Mouse (Mus musculus) 3T3-L1 (cell line): ENCODE measurements around the gene 2810006K23Rik.
A peak's percentile ranks its signal among the peaks of the same experiment; 100 is the strongest.
"Not testable (repeated sequence)": the region's sequence is repeated elsewhere in the genome, so short reads cannot be mapped to it uniquely, and the experiment has no call there.

Experiments
- DNase-seq: peaks from one replicate; pipeline ENCODE4 v3.0.0-alpha.2; 2015; ENCODE audit warnings: low read depth, low spot score

Gene 2810006K23Rik

DNA sequence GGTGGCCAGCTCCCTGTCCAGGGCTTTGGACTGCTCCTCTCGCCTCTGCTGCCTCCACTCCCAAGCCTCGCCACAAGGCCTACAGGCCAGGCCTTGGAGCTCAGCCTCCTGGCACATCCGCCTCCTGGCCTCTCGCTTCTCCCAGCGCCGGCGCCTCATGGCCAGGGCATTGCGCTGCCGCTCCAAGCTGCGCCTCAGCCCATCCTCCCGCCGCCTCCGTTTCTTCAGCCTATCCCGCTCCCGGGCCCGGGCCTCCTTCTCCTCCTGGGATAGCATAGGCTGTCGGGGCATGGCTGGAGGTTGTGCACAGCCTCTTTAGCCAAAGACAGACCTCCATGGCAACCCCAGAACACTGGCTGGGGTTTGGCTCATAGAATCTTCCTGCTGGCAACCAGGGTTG lies 21.3 kb downstream of the 2810006K23Rik start:
- no peak for DNase-seq

GRCm38 (mm10) chr5:124350350-124350749 lies 22.5 kb downstream of the 2810006K23Rik start:
- DNase-seq, result peak; percentile 32

- peak; percentile 90 for DNase-seq
These were observed 23.2 kb downstream of the 2810006K23Rik start for GRCm38 (mm10) chr5:124351111-124351560.

- DNase-seq, result no peak
These were observed 23.7 kb downstream of the 2810006K23Rik start for GRCm38 (mm10) chr5:124351604-124352003.

GRCm38 (mm10) chr5:124352141-124352920 lies 24.4 kb downstream of the 2810006K23Rik start:
- DNase-seq, result peak; percentile 96

DNA sequence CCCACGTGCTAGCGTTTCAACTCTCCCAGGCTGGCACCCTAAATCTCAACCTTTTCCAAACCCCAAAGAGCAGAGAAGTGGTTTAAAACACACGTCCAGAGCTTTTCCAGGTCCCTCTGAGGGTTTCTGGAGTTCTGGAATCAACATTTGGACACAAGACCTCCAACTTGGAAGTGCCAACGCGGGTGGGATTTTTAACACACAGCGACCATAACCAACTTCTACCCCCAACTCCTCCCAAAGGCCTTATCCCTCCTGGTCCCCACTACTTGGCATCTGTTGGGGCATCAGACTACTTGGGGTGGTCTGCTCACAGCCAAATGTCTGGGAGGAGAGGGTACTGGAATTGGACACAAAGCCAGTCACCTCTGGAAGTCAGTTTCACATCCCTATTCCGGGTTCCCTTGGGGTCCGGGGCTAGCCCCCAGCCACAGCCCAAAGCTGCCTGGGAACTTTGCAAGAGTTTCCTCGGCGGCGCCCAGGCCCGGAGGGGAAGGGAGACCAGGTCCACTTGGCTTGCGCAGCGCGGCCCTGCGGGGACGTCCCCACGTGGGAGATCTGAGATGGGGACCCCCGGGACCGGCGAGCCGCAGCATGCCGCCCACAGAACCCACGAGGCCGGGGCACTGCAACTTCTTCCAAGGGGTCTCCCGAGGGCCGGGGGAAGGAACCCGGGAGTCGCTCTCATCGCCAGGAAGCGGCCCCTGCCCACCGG lies 25.3 kb downstream of the 2810006K23Rik start:
- peak; percentile 57 for DNase-seq

DNA sequence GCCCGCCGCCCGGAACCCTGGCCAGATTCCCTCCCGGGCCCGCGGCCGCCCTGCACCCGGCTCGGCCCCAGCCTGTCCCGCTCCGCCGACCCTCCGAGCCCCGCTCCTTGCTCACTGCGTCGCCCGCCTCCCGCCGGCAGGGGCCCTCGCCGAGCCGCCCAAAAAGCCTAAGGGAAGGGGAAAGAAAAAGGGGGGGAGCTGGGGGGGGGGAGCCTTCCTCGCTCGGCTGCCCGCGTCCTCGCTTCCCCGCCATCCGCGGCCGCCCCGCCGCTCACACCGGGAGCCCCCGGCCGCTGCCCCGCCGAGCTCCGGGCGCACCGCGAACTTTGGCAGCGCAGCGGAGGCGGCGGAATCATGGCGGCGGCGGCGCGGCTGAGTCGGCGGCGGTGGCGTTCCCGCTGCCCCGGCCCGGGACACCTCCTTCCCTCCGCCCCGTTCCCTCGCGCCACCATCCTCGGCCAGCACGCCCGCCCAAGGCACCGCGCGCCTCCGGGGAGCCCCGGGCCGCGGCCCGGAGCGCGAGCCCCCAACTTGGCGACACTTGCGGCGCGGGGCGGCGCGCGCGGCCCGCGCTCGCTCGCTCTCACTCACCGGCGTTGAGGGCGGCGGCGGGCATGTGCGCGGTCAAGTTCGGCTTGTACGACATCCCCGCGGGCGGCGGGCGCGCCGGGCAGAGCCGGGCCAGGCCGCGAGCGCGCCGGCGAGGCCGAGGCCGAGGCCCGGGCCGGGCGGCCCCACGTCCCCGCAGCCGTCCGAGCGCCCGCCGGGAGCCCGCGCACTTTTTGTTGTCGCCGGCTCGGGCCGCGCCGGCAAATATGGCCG lies 26.0 kb downstream of the 2810006K23Rik start:
- peak; percentile 46 for DNase-seq

GRCm38 (mm10) chr5:124354574-124355424 lies 26.9 kb downstream of the 2810006K23Rik start:
- DNase-seq, result peak; percentile 68

GRCm38 (mm10) chr5:124355425-124355959 lies 27.6 kb downstream of the 2810006K23Rik start:
- peak; percentile 10 for DNase-seq

- DNase-seq, result no peak
These were observed 28.8 kb downstream of the 2810006K23Rik start for GRCm38 (mm10) chr5:124356695-124357094.

GRCm38 (mm10) chr5:124359641-124360040 lies 31.8 kb downstream of the 2810006K23Rik start:
- peak; percentile 53 for DNase-seq

GRCm38 (mm10) chr5:124362982-124363381 lies 35.1 kb downstream of the 2810006K23Rik start, which contains the start of gene Cdk2ap1:
TSS of gene Cdk2ap1 (minus strand) at chr5:124363082.
- not testable (repeated sequence) for DNase-seq

- DNase-seq, result no peak
These were observed 36.5 kb downstream of the 2810006K23Rik start for GRCm38 (mm10) chr5:124364173-124364918.

- no peak for DNase-seq
These were observed 37.9 kb downstream of the 2810006K23Rik start for GRCm38 (mm10) chr5:124365754-124366153.

DNA sequence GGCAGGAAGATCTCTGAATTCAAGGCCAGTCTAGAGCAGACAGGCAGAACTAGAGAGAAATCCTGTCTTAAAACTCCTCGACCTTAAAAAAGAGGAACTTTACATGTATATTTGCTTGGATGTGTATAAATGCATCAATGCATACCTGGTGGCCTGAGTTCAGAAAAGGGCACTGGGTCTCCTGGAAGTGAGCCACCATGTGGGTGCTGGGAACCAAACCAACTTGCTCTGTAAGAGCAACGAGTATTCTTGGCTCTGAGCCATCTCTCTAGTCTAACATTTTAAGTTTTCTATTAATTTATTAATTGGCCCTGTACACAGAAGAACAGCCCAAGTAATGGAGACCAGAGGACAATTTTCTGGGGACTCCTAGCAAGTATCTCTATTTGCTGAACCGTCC lies 38.8 kb downstream of the 2810006K23Rik start:
- no peak for DNase-seq

GRCm38 (mm10) chr5:124374298-124374697 lies 46.4 kb downstream of the 2810006K23Rik start:
- no peak for DNase-seq

DNA sequence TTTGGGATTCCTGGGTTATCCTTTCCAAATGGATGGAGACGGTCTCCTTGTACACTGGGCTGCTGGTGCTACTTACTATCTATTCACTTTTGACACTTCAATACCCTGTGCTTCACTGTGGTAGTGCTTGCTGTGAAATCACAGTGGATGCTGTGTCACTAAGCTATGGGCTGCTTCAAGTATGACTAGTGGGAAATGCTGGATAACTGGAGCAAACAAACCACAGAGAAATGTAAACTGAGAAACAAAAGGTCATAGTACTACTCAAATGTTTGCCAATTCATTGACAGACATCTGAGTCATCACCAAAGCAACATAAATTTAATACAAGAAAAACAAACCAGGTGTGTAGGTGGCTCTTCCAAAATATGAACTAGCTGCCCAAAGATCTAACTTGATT lies 48.5 kb downstream of the 2810006K23Rik start:
- peak; percentile 33 for DNase-seq

- peak; percentile 77 for DNase-seq
These were observed 49.3 kb downstream of the 2810006K23Rik start for GRCm38 (mm10) chr5:124377149-124377548.

GRCm38 (mm10) chr5:124380121-124380520 lies 52.2 kb downstream of the 2810006K23Rik start:
- DNase-seq, result no peak

- DNase-seq, result peak; percentile 34
These were observed 60.0 kb downstream of the 2810006K23Rik start for GRCm38 (mm10) chr5:124387932-124388331.
